Mouse (Mus musculus) small intestine, adult 2 months (tissue): ENCODE results near the gene B4galnt1. TPM values are rescaled to one million over a fixed set of nuclear protein-coding genes. Genes with fewer than 3 reads are reported as not detected.
"Not testable (repeated sequence)": the region's sequence is repeated elsewhere in the genome, so short reads cannot be mapped to it uniquely, and the experiment has no call there.

Source experiments
- H3K27ac ChIP-seq: fragments of 200-500 bp; 2 replicates; pipeline ENCODE4 v1.5.1; 2012; ENCODE audit warnings: low read depth, low read length, control low read depth, inconsistent platforms; ENCODE audit not compliant: insufficient read depth
- H3K27me3 ChIP-seq: fragments of 200-500 bp; 2 replicates; pipeline ENCODE4 v1.6.1; 2012; ENCODE audit warnings: mild to moderate bottlenecking, moderate library complexity, low read length, inconsistent platforms; ENCODE audit not compliant: control insufficient read depth, insufficient read depth
- H3K36me3 ChIP-seq: fragments of 200-500 bp; 2 replicates; pipeline ENCODE4 v1.6.1; 2012; ENCODE audit warnings: mild to moderate bottlenecking, low read length, control low read depth, inconsistent platforms; ENCODE audit not compliant: control insufficient read depth, insufficient read depth
- H3K4me1 ChIP-seq: fragments of 200-500 bp; 2 replicates; pipeline ENCODE4 v1.6.1; 2012; ENCODE audit warnings: low read length, inconsistent platforms, mixed read lengths; ENCODE audit not compliant: control insufficient read depth, insufficient read depth, insufficient read length
- H3K4me3 ChIP-seq: fragments of 200-500 bp; 2 replicates; pipeline ENCODE4 v1.5.1; 2012; ENCODE audit warnings: low read depth, mild to moderate bottlenecking, control low read depth, inconsistent platforms, low read length, moderate library complexity
- CTCF ChIP-seq: fragments of 200-500 bp; IDR thresholded peaks from 2 replicates; pipeline ENCODE4 v1.5.1; 2012; ENCODE audit warnings: low read depth, mild to moderate bottlenecking, control low read depth, inconsistent platforms, low read length, moderate library complexity, mixed read lengths; ENCODE audit not compliant: insufficient replicate concordance, insufficient read length; ENCODE audit errors: extremely low read depth
- POLR2A ChIP-seq: fragments of 200-500 bp; IDR thresholded peaks from 2 replicates; pipeline ENCODE4 v1.6.1; 2012; ENCODE audit warnings: low read depth, mild to moderate bottlenecking, control low read depth, inconsistent platforms, low read length, moderate library complexity
- WGBS: fragments of 180-500 bp; shearing (Covaris S2); methylation state at CpG from one replicate; pipeline ENCODE4 v1.1.7; 2018; 5-methylcytosine and 5-hydroxymethylcytosine counted together
- polyA plus RNA-seq: library from polyadenylated mRNA; depleted of rRNA; stranded (reverse); fragments of >200 nt; gene quantifications from 2 replicates; pipeline ENCODE4 v1.2.3, GENCODE M21; 2012

B4galnt1 gene
- polyA plus RNA-seq, 1 experiment: 484 TPM

DNA sequence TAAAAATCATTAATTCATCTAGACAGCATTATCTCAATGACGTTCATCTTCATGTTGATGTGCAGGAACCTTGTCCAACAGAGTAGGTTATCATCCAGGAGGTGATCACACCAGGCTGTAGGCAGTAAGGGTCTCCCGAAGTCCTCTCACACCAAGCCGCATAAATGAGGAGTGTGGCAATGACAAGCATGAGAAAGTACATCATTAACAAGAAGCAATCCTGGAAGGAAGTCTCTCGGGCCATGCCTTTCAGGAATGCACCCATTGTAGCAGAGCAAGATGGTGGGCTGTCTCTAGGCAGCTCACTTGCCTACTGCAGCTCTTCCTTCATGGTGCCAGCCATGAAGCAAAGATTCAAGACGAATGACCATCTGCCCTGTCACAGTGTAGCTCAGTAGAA is 10.4 kb upstream of the B4galnt1 start:
- TF ChIP-seq CTCF (no peak), POLR2A (no peak)
- Histone ChIP-seq H3K36me3 (peaks cover 2% of the 10 kb centered on the region; the same call in 1 of the 2 replicates), H3K27ac (peak overlapping the region; percentile 97), H3K4me3 (no peak overlapping the region), H3K4me1 (peaks cover 38% of the 10 kb centered on the region), H3K27me3 (no peaks in the 10 kb centered on the region)
- 55% methylated on average over 5 of the region's 5 CpGs for WGBS

DNA sequence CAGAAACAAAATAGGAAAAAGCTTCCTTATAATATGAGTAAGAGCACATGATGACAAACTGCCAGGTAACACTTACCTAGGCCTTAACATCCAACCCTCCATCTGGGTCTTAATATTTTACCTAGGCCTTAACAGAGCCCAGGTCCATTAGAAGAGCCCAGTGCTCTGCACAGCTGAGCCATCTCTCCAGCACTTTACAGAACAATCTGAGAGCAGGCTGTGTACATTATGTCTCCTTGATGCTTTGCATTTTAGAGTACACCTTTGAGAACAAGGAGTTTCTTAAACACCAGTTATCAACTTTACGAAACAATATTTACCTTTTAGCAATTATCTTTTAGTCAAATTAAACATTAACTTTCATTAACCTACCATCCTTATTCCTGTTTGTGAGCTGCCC is 8.9 kb upstream of the B4galnt1 start:
- TF ChIP-seq POLR2A (no peak), CTCF (no peak)
- WGBS: 30% methylated on average over 1 of the region's 1 CpGs
- H3K27ac ChIP-seq: peak overlapping the region; percentile 97

DNA sequence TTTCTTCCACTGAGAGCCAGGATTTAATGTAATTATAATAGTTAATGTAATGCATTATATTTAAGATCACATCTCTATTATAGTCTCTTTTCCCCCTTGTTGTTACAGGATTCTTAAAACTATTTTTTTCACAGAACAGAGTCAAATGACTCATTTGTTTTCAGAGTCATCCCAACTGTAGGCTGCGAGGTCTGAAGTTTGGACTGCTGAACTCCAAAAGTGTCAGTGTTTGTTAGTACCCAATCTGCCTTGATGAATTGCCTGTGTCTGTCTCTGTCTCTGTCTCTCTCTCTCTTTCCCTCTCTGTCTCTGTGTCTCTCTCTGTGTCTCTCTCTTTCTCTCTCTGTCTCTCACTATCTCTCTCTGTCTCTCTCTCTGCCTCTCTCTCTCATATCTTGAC is 8.5 kb upstream of the B4galnt1 start:
- Histone ChIP-seq H3K4me3 (no peak overlapping the region), H3K4me1 (peaks cover 37% of the 10 kb centered on the region), H3K27ac (peak overlapping the region; percentile 99), H3K27me3 (no peaks in the 10 kb centered on the region), H3K36me3 (no peaks in the 10 kb centered on the region)
- 17% methylated on average over 1 of the region's 1 CpGs for WGBS
- TF ChIP-seq POLR2A: no peak
- TF ChIP-seq CTCF: no peak

More for the DNA sequence above, 8.9 kb upstream of the B4galnt1 start:
- Histone ChIP-seq H3K36me3 (no peaks in the 10 kb centered on the region), H3K27me3 (no peaks in the 10 kb centered on the region), H3K4me3 (no peak overlapping the region), H3K4me1 (peaks cover 37% of the 10 kb centered on the region)

DNA sequence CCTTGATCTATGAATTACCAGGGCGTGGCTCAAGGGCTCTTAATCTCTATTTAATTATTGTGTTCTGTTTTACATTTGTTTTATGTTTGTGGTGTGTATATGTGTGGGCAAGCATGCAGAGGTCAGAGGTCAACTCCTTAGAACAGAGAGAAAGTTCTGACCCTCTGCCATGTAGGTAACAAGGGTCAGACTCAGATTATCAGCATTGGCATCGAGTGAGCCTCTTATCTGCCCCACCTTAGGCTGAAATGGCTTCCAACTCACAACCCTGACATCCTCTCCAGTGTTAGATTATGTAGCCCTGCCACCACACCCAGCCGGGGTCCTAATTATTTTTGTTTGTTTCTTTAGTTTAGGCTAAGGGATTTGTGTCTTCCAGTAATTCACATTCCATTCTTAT is 6.6 kb upstream of the B4galnt1 start:
- Histone ChIP-seq H3K4me1 (peaks cover 33% of the 10 kb centered on the region), H3K27me3 (no peaks in the 10 kb centered on the region), H3K36me3 (no peaks in the 10 kb centered on the region), H3K4me3 (no peak overlapping the region), H3K27ac (peak overlapping the region; percentile 88)
- WGBS: 20% methylated on average over 3 of the region's 3 CpGs
- TF ChIP-seq POLR2A (no peak), CTCF (no peak)

DNA sequence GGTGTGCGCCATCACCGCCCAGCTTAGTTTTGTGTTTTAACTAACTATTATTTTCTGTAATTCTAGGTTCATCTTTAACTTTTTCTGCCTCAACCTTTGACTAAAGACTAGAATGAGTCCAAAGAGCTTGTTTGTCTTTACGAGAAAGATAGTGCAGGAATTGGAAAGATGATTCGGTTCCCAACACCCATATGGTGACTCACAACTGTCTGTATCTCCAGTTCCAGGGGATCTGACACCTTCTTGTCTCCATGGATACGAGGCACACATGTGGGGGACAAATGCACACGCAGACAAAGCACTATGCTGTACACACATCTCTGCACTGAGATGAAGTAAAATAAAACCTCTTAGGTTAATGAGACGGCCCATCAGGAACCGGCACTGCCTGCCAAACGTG is 4.9 kb upstream of the B4galnt1 start:
- TF ChIP-seq POLR2A: no peak
- TF ChIP-seq CTCF: no peak
- Histone ChIP-seq H3K36me3 (no peaks in the 10 kb centered on the region), H3K4me1 (peaks cover 31% of the 10 kb centered on the region; the same call in 1 of the 2 replicates), H3K27me3 (no peaks in the 10 kb centered on the region), H3K4me3 (no peak overlapping the region), H3K27ac (peak overlapping the region; percentile 88)
- WGBS: 55% methylated on average over 9 of the region's 9 CpGs

DNA sequence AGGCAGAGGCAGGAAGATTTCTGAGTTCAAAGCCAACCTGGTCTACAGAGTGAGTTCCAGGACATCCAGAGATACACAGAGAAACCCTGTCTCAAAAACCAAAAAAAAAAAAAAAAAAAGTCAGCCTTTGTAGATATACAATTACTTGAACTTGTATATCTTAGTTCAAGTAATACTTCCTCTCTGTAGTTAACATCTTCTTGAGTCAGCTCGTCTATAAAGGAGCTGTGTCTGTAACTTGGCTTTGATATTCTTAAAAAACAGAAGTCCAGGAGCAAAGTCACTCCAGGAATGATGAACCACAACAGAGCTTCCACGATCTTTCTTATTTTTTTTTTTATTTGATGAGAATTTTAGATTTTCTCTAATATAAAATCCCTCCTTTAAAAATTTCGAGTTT is 4.3 kb upstream of the B4galnt1 start:
- no peak for TF ChIP-seq CTCF
- TF ChIP-seq POLR2A: no peak
- peaks cover 26% of the 10 kb centered on the region; the same call in 1 of the 2 replicates for H3K4me1 ChIP-seq
- peak overlapping the region; percentile 88 for H3K27ac ChIP-seq
- no peak overlapping the region for H3K4me3 ChIP-seq
- no peaks in the 10 kb centered on the region for H3K36me3 ChIP-seq
- WGBS: 71% methylated on average over 3 of the region's 3 CpGs
- H3K27me3 ChIP-seq: no peaks in the 10 kb centered on the region

DNA sequence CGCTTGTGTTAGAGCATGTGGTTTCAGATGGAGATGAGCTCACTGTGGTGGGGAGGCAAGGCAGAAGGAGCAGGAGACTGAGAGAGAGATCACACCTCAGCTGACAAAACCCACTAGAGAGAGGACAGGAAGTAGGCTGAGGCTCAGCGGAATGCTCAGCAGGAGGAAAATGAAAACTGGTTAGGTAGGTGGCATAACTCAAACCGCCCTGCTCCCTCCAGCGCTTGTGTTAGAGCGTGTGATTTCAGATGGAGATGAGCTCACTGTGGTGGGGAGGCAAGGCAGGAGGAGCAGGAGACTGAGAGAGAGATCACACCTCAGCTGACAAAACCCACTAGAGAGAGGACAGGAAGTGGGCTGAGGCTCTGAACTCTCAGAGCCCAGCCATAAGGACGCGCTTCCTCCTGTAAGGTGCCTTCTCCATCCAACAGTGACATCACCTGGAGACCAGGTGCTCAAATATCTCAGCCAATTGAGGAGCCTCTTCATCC is 2.2 kb upstream of the B4galnt1 start:
- WGBS: 79% methylated on average over 7 of the region's 7 CpGs
- H3K27ac ChIP-seq: peak overlapping the region; percentile 90
- not testable (repeated sequence) for H3K4me3 ChIP-seq, H3K27me3 ChIP-seq, H3K36me3 ChIP-seq
- peaks cover 19% of the 10 kb centered on the region; the same call in 1 of the 2 replicates for H3K4me1 ChIP-seq
